In the genomic region with DNA sequence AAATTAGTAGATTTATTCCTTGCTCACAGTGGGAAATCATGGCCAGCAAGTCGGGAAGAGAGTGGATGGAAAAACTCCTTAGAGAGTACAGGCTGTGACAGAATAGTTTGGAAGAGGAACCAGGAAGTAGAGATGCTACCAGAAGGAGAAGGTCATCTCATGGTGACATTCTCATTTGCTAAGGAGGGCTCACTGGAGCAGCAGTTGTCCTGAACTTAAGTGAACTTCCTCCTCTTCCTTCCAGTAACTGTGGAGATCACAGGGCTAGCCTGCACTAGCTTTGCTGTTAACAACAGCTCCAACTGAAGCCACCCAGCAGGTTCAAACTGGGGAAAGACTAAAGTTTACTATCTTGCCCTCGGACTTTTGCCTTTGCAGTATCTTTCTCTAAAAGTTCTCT, we compare ENCODE assay signal across 14 mouse cellular contexts. TPM values are rescaled to one million over a fixed set of nuclear protein-coding genes. Genes with fewer than 3 reads are reported as not detected.
DNase-seq lines count a peak whose midpoint lies in the region; ATAC-seq and TF ChIP-seq lines count a peak whose summit lies in the region.
"Had no signal": no experiment of that assay in that cellular context is flagged by ENCODE, and none has a peak within 500 bp of the region (broad histone marks: within the 10 kb centered on the region; RNA-seq: fewer than 3 reads in every experiment).

No protein-coding gene starts in this region.

- 0 out of 2 replicates have a peak overlapping the region, but pooled peaks have one; percentile 13 for H3K4me2 ChIP-seq in liver, embryonic 12.5 days
- H3K4me2 ChIP-seq in liver, embryonic 11.5 days = no peak overlapping the region
- H3K4me2 ChIP-seq in neural tube, embryonic 15.5 days = no peak overlapping the region
- H3K4me2 ChIP-seq: hindbrain, embryonic 14.5 days; limb, embryonic 13.5 days had no signal

- no peak for ATAC-seq in liver, embryonic 12.5 days
- no peak for ATAC-seq in liver, embryonic 11.5 days (replicated peaks; ENCODE audit: low FRiP score)
- no peak for ATAC-seq in neural tube, embryonic 15.5 days (ENCODE audit: low FRiP score)

- TF ChIP-seq POLR2A in small intestine, adult 2 months (IDR thresholded peaks at IDR 0.05; ENCODE audit: low read depth, low read length) = no peak

- DNase-seq in liver, embryonic 11.5 days (ENCODE audit: low spot score) = no peak
- peak; percentile 27 for DNase-seq in kidney, adult 11 months
- DNase-seq in kidney, postnatal 14 days = peak; percentile 29
- DNase-seq in MN1 (ENCODE audit: low spot score) = no peak
- no peak for DNase-seq in left cerebral cortex, postnatal 4 days
- DNase-seq: adrenal gland, postnatal 14 days; cerebellum, postnatal 10 days; heart, adult 18-20 months had no signal

- H3K9me3 ChIP-seq in liver, embryonic 12.5 days (replicated peaks) = no peaks in the 10 kb centered on the region
- no peaks in the 10 kb centered on the region for H3K9me3 ChIP-seq in liver, embryonic 11.5 days (ENCODE audit: control insufficient read depth, low read length)
- H3K9me3 ChIP-seq in neural tube, embryonic 15.5 days (replicated peaks) = no peaks in the 10 kb centered on the region
- H3K9me3 ChIP-seq: limb, embryonic 13.5 days had no signal

- H3K4me1 ChIP-seq in liver, embryonic 12.5 days = peaks cover 34% of the 10 kb centered on the region
- H3K4me1 ChIP-seq in liver, embryonic 11.5 days (replicated peaks; ENCODE audit: control insufficient read depth, insufficient read depth, low read length) = peaks cover 18% of the 10 kb centered on the region
- H3K4me1 ChIP-seq in small intestine, adult 2 months (ENCODE audit: control insufficient read depth, insufficient read depth, insufficient read length, low read length) = peaks cover 25% of the 10 kb centered on the region
- H3K4me1 ChIP-seq in neural tube, embryonic 15.5 days = no peaks in the 10 kb centered on the region
- H3K4me1 ChIP-seq: limb, embryonic 13.5 days had no signal

- H3K9ac ChIP-seq in liver, embryonic 12.5 days = no peak overlapping the region
- H3K9ac ChIP-seq in liver, embryonic 11.5 days (ENCODE audit: low read depth, low read length) = no peak overlapping the region
- H3K9ac ChIP-seq in neural tube, embryonic 15.5 days (replicated peaks) = no peak overlapping the region
- H3K9ac ChIP-seq: hindbrain, embryonic 14.5 days; limb, embryonic 13.5 days had no signal

- H3K27me3 ChIP-seq in liver, embryonic 12.5 days (replicated peaks) = peaks cover 16% of the 10 kb centered on the region
- H3K27me3 ChIP-seq in liver, embryonic 11.5 days (replicated peaks; ENCODE audit: control insufficient read depth, insufficient read depth, low read length) = no peaks in the 10 kb centered on the region
- no peaks in the 10 kb centered on the region for H3K27me3 ChIP-seq in small intestine, adult 2 months (ENCODE audit: control insufficient read depth, insufficient read depth, low read length)
- no peaks in the 10 kb centered on the region for H3K27me3 ChIP-seq in neural tube, embryonic 15.5 days (replicated peaks)
- H3K27me3 ChIP-seq: limb, embryonic 13.5 days had no signal

- TF ChIP-seq CTCF in small intestine, adult 2 months (IDR thresholded peaks at IDR 0.05; ENCODE audit: extremely low read depth, insufficient read length, insufficient replicate concordance, low read depth, low read length) = no peak

- intact Hi-C loops in left cerebral cortex, postnatal 4 days (cut with DNase I) = no loop called here

- no peak overlapping the region for H3K4me3 ChIP-seq in liver, embryonic 12.5 days
- H3K4me3 ChIP-seq in liver, embryonic 11.5 days (ENCODE audit: low read depth, low read length) = no peak overlapping the region
- H3K4me3 ChIP-seq in small intestine, adult 2 months (ENCODE audit: low read depth, low read length) = no peak overlapping the region; the same call in 1 of the 2 replicates
- H3K4me3 ChIP-seq in neural tube, embryonic 15.5 days (replicated peaks) = no peak overlapping the region
- H3K4me3 ChIP-seq: limb, embryonic 13.5 days; myocyte had no signal

- WGBS in liver, embryonic 12.5 days (ENCODE audit: insufficient replicate concordance) = 63% methylated on average over 2 of the region's 2 CpGs
- WGBS in liver, embryonic 11.5 days = 78% methylated on average over 2 of the region's 2 CpGs
- 15% methylated on average over 2 of the region's 2 CpGs for WGBS in small intestine, adult 2 months
- WGBS in neural tube, embryonic 15.5 days = 78% methylated on average over 2 of the region's 2 CpGs

- peak overlapping the region; percentile 15; the same call in 1 of the 2 replicates for H3K27ac ChIP-seq in liver, embryonic 12.5 days
- H3K27ac ChIP-seq in liver, embryonic 11.5 days (ENCODE audit: low read depth, low read length) = no peak overlapping the region
- peak overlapping the region; percentile 90 for H3K27ac ChIP-seq in small intestine, adult 2 months (ENCODE audit: insufficient read depth, low read depth, low read length)
- H3K27ac ChIP-seq in neural tube, embryonic 15.5 days (replicated peaks) = no peak overlapping the region
- H3K27ac ChIP-seq: hindbrain, embryonic 14.5 days; limb, embryonic 13.5 days had no signal

- H3K36me3 ChIP-seq in liver, embryonic 12.5 days = no peaks in the 10 kb centered on the region
- no peaks in the 10 kb centered on the region for H3K36me3 ChIP-seq in liver, embryonic 11.5 days (ENCODE audit: control insufficient read depth, insufficient read depth, low read length)
- peaks cover 70% of the 10 kb centered on the region for H3K36me3 ChIP-seq in small intestine, adult 2 months (ENCODE audit: control insufficient read depth, insufficient read depth, low read length)
- no peaks in the 10 kb centered on the region for H3K36me3 ChIP-seq in neural tube, embryonic 15.5 days
- H3K36me3 ChIP-seq: limb, embryonic 13.5 days had no signal

RNA-seq across cellular contexts. Expression of a gene that starts 5.2 kb away (rescaled TPM):
- polyA plus RNA-seq in liver, embryonic 12.5 days (2016; fragmentation: Nextera tagmentation; extraction: Ambion mirVana) = 32.2 and 35.8 TPM in 2 replicates
- polyA plus RNA-seq in liver, embryonic 11.5 days (2014; fragmentation: Nextera tagmentation; extraction: Ambion mirVana) = 34.0 and 34.3 TPM in 2 replicates
- polyA plus RNA-seq in small intestine, adult 2 months (2012; rRNA removed) = 1,430 and 1,806 TPM in 2 replicates
- polyA plus RNA-seq in neural tube, embryonic 15.5 days (2015; fragmentation: Nextera tagmentation; extraction: Ambion mirVana) = 0.78 and 73.0 TPM in 2 replicates
- total RNA-seq in left cerebral cortex, postnatal 4 days (2021) = 1 to 10 TPM in 1 of 2 experiments, not detected in 1; 1.9 TPM

RNA-seq across cellular contexts. Expression of a gene that starts 48.7 kb away (rescaled TPM):
- 108 and 114 TPM in 2 replicates for polyA plus RNA-seq in liver, embryonic 12.5 days (2016; fragmentation: Nextera tagmentation; extraction: Ambion mirVana)
- polyA plus RNA-seq in liver, embryonic 11.5 days (2014; fragmentation: Nextera tagmentation; extraction: Ambion mirVana) = 166 and 176 TPM in 2 replicates
- 7.3 and 14.0 TPM in 2 replicates for polyA plus RNA-seq in small intestine, adult 2 months (2012; rRNA removed)
- polyA plus RNA-seq in neural tube, embryonic 15.5 days (2015; fragmentation: Nextera tagmentation; extraction: Ambion mirVana) = 177 and 183 TPM in 2 replicates
- 10 to 100 TPM; 80.3 to 83.3 TPM for total RNA-seq in left cerebral cortex, postnatal 4 days (2021)

Comparison
In these comparisons a context has a peak if more than half of its experiments do, and no peak if none do; other contexts are left out.
1. H3K27ac ChIP-seq: peak in liver, embryonic 12.5 days (single experiment) and small intestine, adult 2 months (single experiment); none in liver, embryonic 11.5 days (single experiment) and neural tube, embryonic 15.5 days (single experiment).
2. DNase-seq: peak in kidney, adult 11 months (single experiment) and kidney, postnatal 14 days (single experiment); none in liver, embryonic 11.5 days (single experiment), MN1 (single experiment) and left cerebral cortex, postnatal 4 days (single experiment).
3. RNA of a gene that starts 5.2 kb away (polyA plus RNA-seq): 1,430 to 1,806 TPM in small intestine, adult 2 months; 34.0 to 34.3 TPM in liver, embryonic 11.5 days, 32.2 to 35.8 TPM in liver, embryonic 12.5 days and 0.78 to 73.0 TPM in neural tube, embryonic 15.5 days; every median in the first group is over 10 times any median in the second.